Mouse (Mus musculus): Measurements from ENCODE around the gene Itpripl1.
"Not testable (repeated sequence)": the region's sequence is repeated elsewhere in the genome, so short reads cannot be mapped to it uniquely, and the experiment has no call there.

Itpripl1 gene

DNA sequence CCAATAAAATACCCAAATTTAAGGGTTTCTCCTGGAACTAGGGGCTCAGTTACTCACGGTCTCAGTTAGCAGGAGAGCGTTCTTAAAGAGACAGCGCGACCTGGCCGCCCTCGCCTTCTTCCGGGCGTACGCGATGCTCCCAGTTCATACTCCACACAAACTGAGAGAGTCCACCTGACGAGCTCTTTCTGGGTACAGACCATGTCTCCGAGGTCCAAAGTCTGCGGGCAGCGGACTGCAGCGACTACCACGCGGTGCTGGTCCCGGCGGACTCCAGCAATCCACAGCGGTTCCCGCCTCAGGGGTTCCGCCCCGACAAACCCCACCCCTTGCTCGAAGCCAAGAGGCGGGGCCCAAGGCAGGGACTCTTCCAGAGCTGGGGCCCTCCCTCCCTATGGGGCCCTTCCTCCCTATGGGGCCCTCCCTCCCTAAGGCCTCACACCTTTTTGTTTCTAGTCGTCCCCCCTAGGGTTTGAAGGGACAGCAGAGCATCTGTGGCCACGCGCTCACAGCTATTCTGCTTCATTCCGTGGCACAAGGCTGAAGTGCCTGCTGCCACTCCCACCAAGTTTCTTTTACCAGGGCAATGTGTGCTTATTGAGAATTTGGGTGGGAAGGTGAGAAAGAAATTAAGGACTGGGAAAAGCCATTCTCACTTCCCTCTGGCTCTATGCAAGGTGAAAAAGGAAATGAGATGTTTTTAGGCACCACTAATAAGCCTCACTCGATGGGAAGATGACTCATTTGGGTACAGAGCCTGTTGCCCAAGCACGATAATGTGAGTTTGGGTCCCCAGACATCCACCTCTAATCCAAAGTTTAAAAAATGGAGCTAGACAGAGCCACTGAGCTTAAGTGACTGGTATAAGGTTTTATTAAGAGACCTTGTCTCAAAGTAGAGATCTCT, at the start of gene Itpripl1:
TSS of gene Itpripl1 (minus strand) at position 285 of the 906 bp plus-strand sequence.
- peak in 1 of 2 experiments; percentile 33 for DNase-seq (ENCODE audit: low spot score in 2 of 2)

GRCm38 (mm10) chr2:127189574-127189973, 46.3 kb upstream of the Itpripl1 start:
- no peak for DNase-seq (ENCODE audit: low spot score in 2 of 2)

GRCm38 (mm10) chr2:127182598-127183381, 39.5 kb upstream of the Itpripl1 start:
- peak; percentile 72 to 80 for DNase-seq (ENCODE audit: low spot score in 2 of 2)

DNA sequence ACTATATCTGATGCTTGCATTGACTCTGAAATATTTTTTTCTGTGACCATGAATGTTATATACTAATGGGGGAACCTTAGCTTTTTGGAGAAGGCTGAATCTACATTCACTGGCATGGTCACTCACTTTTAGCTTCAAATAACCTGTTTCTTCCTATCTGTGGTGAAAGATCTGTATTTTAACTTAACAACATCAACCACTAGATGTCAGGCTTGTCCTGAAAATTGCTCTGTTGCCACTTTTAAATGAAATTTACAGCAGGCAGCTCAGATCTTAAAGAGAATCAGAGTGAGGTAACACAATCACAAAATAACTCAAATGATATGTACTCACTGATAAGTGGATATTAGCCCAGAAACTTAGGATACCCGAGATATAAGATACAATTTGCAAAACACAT, 23.0 kb upstream of the Itpripl1 start:
- DNase-seq (ENCODE audit: low spot score in 2 of 2): not testable (repeated sequence)

DNA sequence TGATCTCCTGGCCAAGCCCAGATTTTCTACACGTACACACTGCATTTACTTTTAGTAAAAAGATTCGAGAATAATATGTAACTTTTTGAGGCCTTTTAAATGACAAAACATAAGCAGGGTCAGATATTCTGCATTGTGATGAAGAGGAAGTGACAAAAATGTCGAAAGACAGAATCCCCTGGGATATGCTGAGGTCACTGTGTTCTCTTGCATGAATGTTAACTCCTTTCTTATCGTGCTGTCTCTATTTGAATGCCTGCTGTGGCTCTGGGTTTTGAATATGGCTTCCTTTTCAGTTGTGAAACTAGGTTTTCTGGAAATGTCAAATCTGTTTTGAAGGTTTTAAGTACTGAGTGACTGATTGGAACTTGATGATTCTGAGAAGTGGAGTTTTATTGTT, 22.4 kb upstream of the Itpripl1 start:
- DNase-seq (ENCODE audit: low spot score in 2 of 2): no peak

GRCm38 (mm10) chr2:127145699-127146098, 2.5 kb upstream of the Itpripl1 start:
- no peak for DNase-seq (ENCODE audit: low spot score in 2 of 2)

DNA sequence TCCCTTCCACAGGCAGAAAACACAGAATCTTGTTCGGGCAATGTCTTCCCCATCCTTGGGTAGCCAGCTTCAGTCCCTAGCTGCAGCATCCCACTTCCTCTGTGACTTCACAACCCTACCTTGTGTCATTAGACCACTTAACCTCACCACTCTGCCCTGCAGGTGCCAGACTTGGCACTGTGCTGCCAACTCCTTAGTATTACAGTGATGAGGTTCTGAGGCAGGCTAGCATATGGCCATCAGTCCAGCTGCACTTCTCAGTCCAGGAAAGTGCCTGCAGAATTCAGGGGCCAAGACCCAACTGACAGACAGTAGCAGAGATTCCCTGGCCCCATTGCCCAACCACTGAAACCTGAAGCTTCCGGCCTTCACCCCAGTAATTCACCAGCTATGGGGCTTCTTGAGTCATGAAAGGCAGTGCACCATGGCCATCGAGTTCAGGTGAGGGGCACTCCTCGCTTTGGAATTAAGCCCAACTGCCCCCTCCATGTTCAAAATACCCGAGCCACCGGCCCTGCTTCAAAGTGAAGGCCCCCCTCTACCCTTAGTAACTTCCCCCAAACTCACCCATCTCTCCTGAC, 575 bp downstream of the Itpripl1 start:
- no peak for DNase-seq (ENCODE audit: low spot score in 2 of 2)

- DNase-seq (ENCODE audit: low spot score in 2 of 2): no peak
Observed at GRCm38 (mm10) chr2:127142031-127142430, 1.2 kb downstream of the Itpripl1 start.

DNA sequence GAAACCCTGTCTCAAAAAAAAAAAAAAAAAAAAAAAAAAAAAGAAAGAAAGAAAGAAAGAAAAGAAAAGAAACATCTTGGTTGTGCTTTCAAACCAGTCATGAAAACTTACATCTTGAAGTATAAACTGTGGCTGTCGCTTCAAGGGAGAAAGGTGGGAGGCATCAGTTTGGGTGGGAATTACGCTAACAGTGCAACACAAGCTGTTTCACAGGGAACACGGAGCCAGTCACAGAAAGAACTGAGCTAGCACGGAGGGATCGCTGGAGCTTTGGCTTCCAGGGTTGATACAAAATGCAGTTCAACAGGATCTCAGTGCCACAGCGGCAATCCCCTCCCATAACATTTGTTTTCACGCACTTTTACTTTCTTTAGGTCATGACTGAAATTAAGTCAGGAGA, 3.2 kb downstream of the Itpripl1 start:
- no peak for DNase-seq (ENCODE audit: low spot score in 2 of 2)

DNA sequence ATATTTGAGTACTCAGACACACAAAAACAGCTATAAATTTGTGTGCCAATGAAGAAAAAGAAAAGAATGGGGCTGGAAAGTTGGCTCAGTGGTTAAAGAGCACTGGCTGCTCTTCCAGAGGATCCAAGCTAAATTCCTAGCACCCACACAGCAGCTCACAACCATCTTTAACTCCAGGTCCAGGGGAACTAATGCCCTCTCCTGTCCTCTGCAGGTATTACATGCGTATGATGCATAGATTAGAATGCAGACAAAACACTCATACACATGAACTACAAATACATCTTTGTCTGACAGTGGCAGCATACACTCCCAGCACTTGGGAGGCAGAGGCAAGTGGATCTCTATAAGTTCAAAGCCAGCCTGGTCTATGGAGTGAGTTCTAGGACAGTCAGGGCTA, 3.6 kb downstream of the Itpripl1 start:
- no peak for DNase-seq (ENCODE audit: low spot score in 2 of 2)

DNA sequence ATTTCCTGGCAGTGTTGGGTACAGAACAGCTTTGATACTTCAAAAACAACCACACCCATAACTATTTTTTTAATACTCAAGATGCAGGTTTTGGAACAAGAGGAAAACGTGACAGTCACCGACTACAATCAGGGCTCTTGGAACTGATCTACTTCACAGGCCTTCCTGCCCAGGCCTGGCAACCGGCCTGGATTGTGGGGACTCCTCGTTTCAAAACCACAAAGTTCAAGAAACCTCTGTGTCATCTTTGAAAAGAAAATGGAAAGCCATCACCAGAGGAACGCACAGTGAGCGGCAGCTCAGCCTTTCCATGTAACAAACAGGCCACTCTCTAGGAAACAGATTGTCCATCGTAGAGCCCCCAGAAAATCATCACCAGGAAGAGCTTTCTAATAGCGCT, 4.1 kb downstream of the Itpripl1 start:
- no peak for DNase-seq (ENCODE audit: low spot score in 2 of 2)

DNA sequence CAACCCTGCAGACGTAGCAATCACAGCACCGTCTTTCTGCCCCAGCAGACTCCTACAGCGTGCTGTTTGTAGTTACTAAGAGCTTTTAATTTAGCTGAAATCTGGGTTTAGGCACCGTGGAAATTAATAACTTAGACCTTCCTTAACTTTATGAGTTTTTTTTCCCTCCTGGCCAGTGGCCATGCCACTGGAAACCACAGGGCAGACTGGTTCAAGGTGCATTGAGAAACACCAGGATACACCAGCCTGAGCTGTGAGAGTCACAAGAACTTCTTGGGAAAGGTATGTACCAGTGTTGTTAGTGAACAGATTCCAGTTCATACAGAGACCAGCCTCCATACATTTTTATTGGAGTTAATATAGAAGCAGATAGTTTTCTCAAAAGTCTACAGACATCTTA, 4.8 kb downstream of the Itpripl1 start:
- no peak for DNase-seq (ENCODE audit: low spot score in 2 of 2)

GRCm38 (mm10) chr2:127137838-127138420, 5.3 kb downstream of the Itpripl1 start:
- no peak for DNase-seq (ENCODE audit: low spot score in 2 of 2)

- no peak for DNase-seq (ENCODE audit: low spot score in 2 of 2)
Observed at GRCm38 (mm10) chr2:127136979-127137378, 6.3 kb downstream of the Itpripl1 start.

DNA sequence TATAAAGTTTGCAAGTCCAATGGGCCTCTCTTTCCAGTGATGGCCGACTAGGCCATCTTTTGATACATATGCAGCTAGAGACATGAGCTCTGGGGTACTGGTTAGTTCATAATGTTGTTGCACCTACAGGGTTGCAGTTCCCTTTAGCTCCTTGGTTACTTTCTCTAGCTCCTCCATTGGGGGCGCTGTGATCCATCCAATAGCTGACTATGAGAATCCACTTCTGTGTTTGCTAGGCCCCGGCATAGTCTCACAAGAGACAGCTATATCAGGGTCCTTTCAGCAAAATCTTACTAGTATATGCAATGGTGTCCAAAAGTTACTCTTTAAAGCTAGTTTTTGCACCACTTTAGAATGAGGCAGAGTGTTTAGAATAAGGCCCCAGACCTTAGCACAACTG, 8.0 kb downstream of the Itpripl1 start:
- not testable (repeated sequence) for DNase-seq (ENCODE audit: low spot score in 2 of 2)

- peak; percentile 73 to 90 for DNase-seq (ENCODE audit: low spot score in 2 of 2)
Observed at GRCm38 (mm10) chr2:127133621-127134461, 9.4 kb downstream of the Itpripl1 start, which contains the start of gene Ncaph. Gene Ncaph, minus strand, starts transcription at chr2:127133954.

DNA sequence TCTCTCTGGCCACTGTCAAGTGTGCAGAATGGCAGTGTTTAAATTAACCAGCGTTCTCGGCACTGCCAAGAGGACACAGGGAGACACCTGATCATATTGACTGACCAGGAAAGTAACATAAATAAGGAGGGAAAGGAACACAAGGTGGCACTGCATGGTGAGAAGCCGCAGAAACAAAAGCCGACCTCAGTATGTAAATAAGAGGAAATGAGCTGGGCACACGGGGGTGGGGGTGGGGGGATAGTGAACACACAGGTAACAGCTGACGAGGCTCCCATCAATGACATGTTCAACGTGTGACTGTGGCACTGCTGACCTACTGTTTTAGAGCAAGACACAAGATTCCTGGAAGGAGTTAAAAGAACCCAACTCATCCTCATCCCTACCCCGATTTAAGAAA, 11.9 kb downstream of the Itpripl1 start:
- DNase-seq (ENCODE audit: low spot score in 2 of 2): no peak

- no peak for DNase-seq (ENCODE audit: low spot score in 2 of 2)
Observed at GRCm38 (mm10) chr2:127128926-127129325, 14.3 kb downstream of the Itpripl1 start.

- no peak for DNase-seq (ENCODE audit: low spot score in 2 of 2)
Observed at GRCm38 (mm10) chr2:127121591-127122235, 21.5 kb downstream of the Itpripl1 start.

DNA sequence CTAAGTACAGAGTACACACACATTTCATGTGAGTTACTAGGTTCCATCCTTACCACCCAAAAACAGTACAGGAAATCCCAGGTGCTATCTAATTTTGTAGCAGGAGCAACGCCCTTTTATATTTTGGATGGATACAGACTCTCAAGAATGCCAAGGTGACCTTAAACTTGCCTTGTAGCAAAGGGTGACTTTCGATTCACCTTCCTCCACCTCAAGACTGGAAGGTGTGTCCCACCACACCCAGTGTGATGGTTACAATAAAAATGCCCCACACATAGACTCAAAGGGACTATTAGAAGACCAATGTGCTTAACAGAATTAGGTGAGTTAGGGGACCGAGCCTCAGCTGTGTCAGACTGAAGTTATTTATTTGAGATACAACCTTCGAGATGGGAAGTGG, 34.3 kb downstream of the Itpripl1 start:
- DNase-seq (ENCODE audit: low spot score in 2 of 2): no peak

Measured in frontal cortex, postnatal 14 days (tissue).